Mouse (Mus musculus): ENCODE data around the gene Gm11444.

Gene Gm11444

DNA sequence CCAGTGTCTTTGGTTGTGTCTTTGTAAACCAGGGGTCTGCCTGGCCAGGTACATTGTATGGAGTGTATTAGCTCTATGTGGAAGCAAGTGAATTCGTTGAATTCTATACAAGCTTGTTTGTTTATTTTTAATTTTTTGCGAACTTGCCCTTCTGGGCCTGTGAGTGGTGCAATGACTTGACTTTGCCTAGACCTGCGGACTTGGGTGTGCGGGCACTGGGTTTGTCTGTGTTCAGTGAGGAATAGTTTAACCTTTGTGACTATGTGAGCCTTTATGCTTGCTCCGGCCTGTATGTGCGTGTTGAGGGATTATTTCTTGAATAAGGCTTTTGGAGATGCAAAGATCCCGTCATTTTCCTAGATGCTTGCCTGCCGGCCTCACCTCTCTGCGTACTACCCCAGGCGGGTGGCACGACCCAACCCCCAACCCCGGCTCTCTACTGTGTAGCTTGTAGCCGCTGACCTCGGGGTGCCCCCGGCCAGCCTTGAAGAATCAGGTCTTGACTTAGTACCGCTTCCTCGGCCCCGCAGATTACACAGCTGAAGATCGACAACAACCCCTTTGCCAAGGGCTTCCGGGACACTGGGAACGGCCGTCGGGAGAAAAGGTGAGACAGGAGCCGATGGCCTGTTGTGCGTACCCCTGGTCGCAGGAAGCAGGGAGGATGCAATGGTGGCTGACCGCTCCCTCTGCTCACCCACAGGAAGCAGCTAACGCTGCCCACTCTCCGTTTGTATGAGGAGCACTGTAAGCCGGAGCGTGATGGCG lies 13.4 kb downstream of the Gm11444 start:
- DNase-seq (ENCODE audit: extremely low spot score, low read depth, low spot score), result no peak

DNA sequence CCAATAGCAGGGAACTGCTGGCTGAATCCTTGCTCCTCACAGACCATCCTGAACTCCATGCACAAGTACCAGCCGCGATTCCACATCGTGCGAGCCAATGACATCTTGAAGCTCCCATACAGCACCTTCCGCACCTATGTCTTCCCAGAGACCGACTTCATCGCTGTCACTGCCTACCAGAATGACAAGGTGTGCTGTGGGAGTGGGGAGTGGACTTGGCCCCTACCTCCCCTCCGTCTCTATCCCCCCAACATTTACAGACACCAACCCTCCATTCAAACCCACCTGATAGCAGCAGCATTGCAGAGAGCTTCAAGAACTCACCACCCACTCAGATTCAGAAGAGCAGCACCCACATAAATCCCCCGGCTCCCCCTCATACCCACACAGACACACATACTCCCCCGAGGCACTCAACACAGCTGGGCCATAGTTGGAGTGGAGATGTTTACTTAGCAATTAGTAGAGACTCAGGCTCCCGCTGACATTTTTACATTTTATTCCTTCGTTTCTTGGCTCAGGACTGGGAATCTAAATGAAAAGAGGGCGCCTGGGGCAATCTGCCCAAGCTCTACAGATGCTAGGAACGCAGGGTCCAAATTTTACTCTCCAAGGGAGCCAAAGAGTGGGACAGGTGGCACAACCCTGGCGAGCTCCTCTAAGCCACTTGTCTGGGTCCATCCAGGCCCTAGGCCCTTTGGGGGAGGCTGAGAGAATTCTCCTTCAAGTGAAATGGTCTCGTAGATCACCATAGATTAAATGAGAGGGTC lies 14.2 kb downstream of the Gm11444 start:
- DNase-seq (ENCODE audit: extremely low spot score, low read depth, low spot score), result no peak

DNA sequence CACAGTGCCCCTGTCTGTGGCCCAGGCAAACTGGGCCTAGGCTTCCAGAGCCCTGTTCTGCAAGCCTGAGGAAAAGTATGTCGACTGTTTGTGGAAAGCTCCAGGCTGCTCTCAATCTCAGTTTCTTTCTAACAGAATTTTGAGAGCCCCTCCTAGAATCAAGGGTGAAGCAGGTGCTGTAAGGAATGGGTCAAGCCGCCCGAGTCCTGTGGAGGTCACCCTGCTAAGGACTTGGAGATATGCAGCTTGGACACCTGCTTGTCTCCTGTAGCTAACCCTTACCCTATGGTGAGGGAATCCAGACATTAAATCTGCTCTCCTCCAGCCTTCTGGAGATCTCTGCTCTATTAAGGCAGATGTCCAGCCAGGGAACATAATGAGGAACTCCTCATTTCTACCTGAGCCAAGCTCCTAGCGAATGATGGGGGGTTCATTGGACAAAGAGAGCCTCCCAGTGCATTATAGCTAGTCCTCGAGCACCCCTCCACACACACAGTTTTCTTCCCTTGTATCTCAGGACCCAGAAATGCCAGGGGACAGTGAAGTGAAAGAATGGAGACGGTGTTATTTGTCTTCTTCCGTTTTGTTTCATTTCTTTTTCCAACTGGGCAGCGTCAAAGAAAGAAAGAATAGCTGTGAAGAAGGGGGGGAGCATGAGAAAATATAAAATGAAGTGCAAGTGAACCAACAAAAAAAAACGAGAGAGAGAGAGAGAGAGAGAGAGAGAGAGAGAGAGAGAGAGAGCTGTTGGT lies 15.0 kb downstream of the Gm11444 start:
- no peak for DNase-seq (ENCODE audit: extremely low spot score, low read depth, low spot score)

DNA sequence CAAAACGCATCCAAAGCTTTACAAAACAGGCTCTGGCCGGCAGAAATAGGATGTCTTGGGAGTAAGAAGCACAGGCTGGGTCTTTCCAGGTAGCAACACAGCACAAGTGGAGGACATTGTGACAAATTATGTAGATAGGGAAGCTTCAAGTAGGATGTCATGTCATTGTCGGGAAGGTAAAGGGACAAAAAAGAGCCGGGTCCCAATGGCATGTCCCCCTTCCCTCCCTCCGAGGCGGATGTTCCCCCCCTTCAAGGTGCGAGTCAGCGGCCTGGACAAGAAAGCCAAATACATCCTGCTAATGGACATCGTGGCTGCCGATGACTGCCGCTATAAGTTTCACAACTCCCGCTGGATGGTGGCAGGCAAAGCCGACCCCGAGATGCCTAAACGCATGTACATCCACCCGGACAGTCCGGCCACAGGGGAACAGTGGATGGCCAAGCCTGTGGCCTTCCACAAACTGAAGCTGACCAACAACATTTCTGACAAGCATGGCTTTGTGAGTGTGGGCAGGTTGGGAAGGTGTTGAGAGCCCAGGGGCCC lies 15.7 kb downstream of the Gm11444 start:
- no peak for DNase-seq (ENCODE audit: extremely low spot score, low read depth, low spot score)

DNA sequence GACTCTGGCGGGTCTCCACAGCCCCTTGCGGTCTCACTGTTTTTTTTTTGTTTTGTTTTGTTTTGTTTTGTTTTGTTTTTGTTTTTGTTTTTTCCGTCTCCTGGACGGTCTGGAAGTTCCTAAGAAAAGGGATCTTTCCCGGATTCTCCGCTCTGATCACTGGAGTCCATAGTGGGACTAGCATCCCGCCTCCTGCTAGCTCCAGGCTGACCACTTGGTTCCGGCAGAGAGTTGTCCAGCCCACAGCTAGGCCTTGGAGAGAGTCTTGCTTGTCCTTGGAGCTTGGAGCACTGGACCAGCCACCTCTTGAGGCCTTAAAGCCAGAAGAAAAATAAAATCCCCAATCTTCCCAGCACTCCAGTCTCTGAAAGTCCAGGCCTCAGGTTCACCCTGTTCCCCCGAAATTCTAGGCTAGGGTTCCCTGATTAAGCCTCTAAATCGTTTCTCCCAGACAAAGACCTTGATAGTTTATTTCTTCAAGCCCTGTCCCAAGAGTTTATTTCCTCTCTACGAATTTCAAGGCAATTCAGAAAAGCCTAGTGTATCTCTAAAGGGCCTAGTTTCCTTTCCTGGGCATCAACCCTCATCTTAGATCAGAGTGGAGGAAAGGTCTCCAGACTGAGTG lies 16.3 kb downstream of the Gm11444 start:
- DNase-seq (ENCODE audit: extremely low spot score, low read depth, low spot score), result no peak

DNA sequence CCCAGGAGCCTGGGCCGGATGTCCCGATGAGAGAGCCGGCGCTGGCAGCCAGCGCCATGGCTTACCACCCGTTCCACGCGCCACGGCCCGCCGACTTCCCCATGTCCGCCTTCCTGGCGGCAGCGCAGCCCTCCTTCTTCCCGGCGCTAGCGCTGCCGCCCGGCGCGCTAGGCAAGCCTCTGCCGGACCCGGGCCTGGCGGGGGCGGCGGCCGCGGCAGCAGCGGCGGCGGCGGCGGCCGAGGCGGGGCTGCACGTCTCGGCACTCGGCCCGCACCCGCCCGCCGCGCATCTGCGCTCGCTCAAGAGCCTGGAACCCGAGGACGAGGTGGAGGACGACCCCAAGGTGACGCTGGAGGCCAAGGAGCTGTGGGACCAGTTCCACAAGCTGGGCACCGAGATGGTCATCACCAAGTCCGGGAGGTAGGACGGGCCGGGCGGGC lies 17.0 kb downstream of the Gm11444 start:
- DNase-seq (ENCODE audit: extremely low spot score, low read depth, low spot score), result no peak

DNA sequence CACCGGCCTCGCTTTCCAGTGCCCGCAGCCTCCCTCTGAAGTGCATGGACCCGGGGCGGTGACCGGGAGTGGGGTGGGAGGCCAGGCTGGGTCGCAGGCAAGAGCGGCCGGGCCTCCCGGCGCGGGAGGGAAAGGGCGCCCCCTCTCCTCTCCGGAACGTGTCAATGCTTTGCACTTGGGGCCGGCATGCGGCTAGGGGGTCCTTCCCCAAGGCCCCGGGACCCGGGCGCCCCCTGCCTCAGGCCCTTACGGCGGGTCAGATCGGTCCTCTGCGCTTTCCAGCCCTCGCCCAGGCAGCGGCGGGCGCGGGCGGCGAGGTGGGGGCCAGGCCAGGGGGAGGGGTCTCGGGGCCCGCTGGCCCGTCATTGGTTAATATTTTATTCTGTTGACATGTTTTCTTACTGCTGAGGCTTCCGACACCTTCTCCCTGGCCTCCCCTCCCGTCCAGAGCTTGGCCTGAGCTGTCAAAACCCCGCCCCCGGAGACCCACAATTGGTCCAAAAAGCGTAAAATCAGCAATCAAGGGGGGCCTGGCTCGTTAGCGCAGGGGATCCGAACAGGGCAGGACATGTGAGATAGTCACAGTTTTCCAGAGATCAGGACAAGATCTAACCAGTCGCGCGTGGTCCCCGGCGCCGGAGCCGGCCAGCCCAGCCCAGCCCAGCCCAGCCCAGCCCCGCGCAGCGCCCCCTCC lies 17.8 kb downstream of the Gm11444 start, which contains the start of gene Tbx2:
TSS of gene Tbx2 (plus strand) at position 321 of the 694 bp plus-strand sequence.
- DNase-seq (ENCODE audit: extremely low spot score, low read depth, low spot score), result no peak

DNA sequence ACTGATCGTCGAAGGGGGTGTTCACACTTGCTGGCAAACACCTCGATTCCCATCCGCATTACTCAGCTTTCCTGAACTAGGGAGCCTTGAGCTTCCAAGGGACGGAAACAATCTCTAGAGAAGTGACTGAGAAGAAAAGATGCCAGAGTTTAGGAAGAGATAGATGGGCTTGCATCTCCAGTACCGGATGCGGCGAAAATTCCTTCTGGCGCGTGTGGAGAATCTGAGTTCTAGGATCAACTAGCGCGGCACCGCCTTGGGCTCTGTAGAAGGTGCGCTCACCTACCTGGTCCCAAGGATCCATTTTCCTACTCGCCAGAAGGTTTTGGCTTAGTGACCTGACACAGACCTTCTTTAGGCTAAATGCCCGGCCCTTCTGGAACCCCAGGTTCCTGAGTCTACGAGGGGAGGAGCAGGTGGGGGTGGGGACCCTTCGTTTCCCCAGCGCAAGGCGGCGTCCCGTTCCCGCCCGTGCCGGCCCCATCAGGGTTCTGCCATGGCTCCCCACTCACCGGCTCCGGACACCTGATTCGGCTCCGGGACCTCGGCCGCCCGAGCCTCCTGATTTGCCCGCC lies 18.4 kb downstream of the Gm11444 start:
- no peak for DNase-seq (ENCODE audit: extremely low spot score, low read depth, low spot score)

DNA sequence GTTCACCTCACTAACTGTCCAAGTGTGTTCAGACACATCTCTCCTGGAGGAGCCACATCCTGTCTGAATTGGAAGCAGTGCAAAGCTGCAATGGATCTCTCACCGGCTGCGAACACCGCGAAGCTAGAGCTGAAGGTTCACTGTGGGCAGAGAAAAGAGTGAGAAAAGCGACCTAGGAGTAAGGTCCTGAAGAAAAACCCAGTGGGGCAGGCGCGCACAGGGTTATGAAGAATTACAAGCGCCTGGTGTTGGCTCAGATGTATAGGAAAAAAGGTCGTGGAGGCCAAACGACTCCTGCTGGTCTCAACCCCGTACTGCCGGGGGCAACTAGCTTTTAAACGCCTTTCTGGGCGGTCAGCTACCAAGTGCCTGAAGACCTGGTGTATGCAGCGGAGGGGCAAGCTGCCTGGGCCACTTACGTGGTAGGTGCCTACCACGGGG lies 19.2 kb downstream of the Gm11444 start:
- no peak for DNase-seq (ENCODE audit: extremely low spot score, low read depth, low spot score)

DNA sequence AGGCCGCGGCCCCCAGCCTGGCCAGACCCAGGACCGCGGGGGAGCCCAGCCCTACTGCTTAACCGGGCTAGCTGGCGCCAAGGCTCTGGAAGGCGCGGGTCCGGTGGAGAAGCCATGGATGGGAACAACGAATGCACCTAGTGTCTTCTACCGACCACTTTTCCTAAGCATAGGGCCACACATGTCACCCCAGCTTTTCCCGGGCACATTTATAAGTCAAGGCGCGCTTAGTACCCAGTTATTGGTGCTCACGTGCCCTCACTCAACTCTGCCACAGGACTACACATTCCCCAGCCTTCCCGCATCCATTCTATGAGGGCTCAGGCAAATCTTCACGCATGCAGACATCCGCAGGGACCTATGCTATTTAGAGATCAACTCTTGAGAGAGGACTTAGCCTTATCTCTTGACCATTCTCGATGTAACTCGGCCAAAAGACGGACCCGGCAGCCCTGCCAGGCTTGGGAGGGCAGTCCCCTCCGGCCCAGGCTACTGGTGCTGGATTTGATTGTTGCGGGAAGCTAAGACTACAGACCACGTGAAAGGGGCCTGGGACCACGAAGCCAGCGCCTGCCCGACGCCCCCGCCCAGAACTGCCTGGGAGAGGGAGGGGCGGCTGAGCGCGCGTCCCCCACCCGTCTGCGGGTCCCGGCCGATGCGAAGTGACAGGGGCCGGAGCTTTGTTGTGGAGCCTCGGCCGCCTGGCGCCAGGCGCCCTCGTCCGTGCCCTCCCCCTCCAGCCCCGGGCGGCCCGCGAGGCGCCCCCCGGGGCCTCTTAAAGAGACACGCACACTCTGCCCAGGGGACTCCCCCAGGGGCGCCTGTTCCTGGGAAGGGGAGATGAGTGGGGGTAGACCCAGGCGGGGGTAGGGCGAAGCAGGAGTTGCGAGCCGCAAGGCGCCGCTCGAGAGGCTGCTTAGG lies 20.4 kb downstream of the Gm11444 start:
- DNase-seq (ENCODE audit: extremely low spot score, low read depth, low spot score), result no peak

DNA sequence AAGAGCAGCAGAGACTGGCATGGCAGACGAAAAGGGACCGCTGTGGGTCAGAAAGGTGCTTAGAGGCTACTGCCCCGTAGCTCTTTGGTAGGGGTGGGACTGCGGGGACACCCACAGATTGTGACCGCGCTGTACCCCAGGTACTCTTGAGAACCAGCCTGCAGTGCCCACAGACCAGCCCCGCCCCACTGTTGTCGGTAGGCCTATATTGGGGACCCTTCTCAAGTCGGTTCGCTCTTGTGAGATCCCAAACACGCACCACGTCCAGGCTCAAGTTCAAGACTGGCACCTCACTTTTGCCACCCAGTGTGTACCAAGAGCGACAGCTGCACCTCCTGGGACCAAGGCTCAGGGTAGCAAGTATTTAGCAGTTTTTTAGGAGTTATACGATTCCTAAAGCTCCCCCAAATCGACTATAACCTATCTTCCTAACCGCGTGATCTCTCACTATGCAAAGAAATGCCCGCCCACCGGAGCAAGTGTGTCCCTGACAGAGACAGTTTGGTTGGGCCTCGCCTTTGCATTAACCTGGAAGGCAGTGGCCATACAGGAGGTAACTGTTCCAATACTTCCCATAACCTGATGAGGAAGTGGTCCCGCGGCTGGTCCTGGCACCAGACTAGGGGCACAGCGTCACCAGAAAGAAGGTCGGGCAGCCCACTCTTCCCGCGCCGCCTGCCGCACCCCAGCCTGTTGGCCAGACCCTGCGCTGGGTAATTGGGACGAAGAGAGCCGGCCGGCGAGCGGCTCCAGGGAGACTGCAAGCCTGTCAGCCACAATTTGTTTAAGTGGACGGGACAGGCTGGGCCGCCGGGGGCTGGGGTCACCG lies 21.2 kb downstream of the Gm11444 start:
- no peak for DNase-seq (ENCODE audit: extremely low spot score, low read depth, low spot score)

DNA sequence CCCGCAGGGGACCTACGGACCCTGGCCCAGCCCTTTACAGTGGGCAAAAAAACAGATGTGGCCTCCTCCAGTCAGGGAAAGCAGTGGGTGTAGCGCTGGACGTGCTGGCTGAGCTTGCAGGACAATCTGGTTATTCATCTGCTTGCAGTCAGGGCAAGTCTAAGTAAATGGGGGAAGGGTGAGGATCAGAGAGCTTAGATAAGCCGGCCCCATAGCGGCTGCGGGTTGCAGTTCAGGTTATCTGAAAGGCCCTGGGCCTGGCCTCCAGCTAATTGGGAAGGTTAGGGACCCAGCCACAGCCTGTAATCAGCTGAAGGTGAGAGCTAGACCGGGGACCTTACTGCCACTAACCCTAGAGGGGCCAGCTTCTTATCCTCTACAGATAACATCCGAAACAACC lies 22.8 kb downstream of the Gm11444 start:
- DNase-seq (ENCODE audit: extremely low spot score, low read depth, low spot score), result no peak

DNA sequence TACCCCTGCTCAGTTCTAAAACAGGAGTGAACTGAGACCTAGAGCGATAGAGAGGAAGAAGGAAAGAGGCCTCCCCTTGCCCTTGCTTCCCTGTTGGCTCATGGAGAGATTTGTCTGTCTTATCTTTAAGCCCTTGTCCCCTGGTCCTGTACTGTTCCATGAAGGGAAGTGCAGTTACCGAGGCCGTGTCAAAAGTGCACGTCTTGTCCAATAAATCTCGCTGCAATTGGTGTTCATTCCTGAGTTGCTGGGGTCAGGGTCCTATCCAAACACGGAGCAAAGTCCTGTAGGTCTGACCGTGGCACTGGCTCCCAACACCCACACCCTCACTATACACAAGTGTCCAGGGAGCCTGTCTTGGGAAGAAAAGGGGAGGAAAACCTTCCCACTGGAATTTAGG lies 24.3 kb downstream of the Gm11444 start:
- no peak for DNase-seq (ENCODE audit: extremely low spot score, low read depth, low spot score)

DNA sequence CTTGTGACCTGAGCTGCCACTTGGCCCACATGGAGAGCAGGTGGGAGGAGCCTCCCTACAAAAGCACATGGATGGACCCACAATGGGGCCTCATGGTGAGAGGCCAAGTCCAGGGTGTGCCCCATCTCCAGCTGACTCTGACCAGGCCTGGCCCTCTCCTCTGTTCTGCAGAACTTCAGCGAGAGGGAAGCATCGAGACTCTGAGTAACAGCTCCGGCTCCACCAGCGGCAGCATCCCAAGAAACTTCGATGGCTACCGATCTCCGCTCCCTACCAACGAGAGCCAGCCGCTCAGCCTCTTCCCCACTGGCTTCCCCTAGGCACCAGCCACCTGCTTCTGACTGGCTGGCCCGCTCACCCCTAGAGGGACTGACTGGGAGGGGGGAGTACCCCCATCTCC lies 25.1 kb downstream of the Gm11444 start:
- no peak for DNase-seq (ENCODE audit: extremely low spot score, low read depth, low spot score)

DNA sequence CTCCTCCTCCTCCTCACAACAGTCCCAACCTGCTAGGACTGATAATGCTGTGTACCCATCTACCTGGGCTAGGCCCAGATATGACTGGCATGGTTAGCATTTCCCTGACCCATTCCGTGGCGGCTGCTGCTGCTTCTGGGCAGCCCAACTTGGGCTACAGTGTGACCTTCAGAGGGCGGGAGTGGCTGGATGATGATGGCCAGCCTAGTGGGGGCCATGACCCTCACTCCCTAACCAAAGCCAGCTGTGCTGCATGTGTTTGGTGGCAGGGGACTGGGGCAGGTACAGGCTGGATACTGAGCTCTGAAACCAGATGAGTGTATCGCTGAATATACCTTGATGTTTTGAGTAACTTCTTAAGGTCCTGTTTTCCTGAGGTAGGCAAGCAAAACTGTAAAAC lies 26.3 kb downstream of the Gm11444 start:
- no peak for DNase-seq (ENCODE audit: extremely low spot score, low read depth, low spot score)

DNA sequence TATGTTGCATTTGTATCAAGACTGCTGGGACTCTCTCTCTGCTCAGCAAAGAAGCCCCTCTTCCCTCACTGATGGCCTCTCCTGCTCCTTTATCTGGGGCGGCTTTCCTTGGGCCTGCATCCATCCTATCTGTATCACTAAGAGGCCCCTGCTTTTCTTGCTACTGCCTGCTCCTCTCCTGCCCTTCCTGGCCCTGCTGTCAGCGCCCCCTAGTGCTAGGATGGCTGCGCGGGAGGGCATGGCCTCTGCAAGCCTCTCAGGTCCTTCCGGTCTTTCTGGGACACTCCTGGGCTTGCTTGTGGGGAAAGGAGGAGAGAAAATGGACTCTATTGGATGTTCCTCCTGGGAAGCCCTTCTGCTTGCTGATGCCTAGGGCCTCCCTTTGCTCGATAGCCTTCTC lies 27.0 kb downstream of the Gm11444 start:
- no peak for DNase-seq (ENCODE audit: extremely low spot score, low read depth, low spot score)

DNA sequence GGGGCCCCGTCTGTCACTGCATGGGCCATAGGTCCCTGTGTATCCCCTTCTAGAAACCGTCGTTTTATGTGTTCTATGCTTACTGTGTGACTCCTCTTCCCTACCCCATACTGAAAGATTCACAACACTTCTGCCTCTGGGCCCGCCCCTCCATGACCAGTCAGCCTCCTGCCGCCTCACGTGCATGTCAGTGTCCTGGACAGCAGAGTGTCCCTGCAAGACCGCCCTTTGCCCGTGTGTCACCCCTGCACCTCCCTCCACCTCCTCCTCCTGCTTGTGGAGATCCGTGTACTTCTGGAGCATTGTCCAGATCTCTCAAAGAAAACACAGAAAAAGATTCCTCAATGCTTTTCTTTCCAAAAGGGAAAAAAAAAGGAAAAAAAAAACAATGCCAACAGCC lies 28.5 kb downstream of the Gm11444 start:
- DNase-seq (ENCODE audit: extremely low spot score, low read depth, low spot score), result no peak

DNA sequence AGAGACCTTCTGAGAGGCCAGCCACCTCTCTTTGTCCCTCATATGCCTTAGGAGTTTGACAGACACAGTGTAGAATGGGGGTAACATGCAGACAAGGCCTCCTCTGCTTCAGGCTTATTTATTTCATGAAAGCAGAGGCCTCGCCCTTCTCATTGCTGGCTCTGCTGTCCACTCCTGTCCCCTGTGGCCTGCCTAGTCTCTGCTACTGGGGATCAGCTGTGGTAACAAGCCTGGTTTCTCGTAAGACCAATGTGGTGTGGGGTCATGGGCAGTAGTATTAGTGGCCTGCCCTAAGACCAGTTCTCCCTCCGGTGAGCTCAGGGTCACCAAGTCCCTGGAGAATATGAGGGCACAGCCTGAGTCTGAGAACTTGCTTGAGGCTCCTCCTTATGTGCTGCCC lies 29.2 kb downstream of the Gm11444 start:
- no peak for DNase-seq (ENCODE audit: extremely low spot score, low read depth, low spot score)
